Mouse (Mus musculus) granulocyte monocyte progenitor cell, adult 5-6 weeks (primary cell): ENCODE measurements around the gene P4ha2. TPM values are rescaled to one million over a fixed set of nuclear protein-coding genes. Genes with fewer than 3 reads are reported as not detected.
A peak's percentile ranks its signal among the peaks of the same experiment; 100 is the strongest.

Experiments
- ATAC-seq: replicated peaks from 2 replicates; pipeline ENCODE4 v1.8.0; 2016; ENCODE audit warnings: mild to moderate bottlenecking, moderate TSS enrichment, inconsistent platforms; ENCODE audit not compliant: poor library complexity, severe bottlenecking
- total RNA-seq, 2 experiments: library from RNA; stranded (forward) in 1 of 2; stranded (reverse) in 1 of 2; fragments of 200-712, 200-1000 nt in 1 of 2; fragments of >200 nt in 1 of 2; fragmentation: Nextera tagmentation in 1 of 2; gene quantifications; 2 replicates each; pipeline ENCODE4 v1.2.3; 2014 to 2017

P4ha2 gene
- total RNA-seq, 2 experiments from 2014 or later: not detected

GRCm38 (mm10) chr11:54102706-54103449, 3.0 kb downstream of the P4ha2 start:
- no peak for ATAC-seq

GRCm38 (mm10) chr11:54105011-54105410, 5.1 kb downstream of the P4ha2 start:
- no peak; the same call in 1 of the 2 replicates for ATAC-seq

- no peak for ATAC-seq
These were observed 6.8 kb downstream of the P4ha2 start for GRCm38 (mm10) chr11:54106676-54107075.

GRCm38 (mm10) chr11:54107239-54107638, 7.3 kb downstream of the P4ha2 start:
- ATAC-seq: no peak

GRCm38 (mm10) chr11:54108131-54108530, 8.2 kb downstream of the P4ha2 start:
- no peak for ATAC-seq

DNA sequence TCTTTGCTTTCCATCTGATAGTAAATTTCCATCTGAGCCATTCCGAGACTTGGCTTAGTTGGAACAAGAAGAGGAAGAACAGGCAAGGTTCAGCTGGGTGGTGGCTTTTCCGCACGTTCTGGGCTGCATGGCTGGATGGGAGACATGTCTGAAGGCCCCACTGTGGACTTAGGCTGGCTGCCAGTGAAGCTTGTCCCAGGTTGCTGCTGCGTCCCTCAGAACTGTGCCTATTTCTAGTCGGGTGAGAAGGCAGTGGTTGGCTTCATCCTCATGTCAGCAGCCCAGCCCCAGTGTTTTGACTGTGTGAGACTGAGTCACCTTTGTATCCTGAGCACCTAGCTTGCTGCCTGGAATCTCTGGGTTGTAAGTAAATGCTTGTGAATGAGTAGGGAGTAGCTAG, 9.0 kb downstream of the P4ha2 start:
- ATAC-seq: no peak

DNA sequence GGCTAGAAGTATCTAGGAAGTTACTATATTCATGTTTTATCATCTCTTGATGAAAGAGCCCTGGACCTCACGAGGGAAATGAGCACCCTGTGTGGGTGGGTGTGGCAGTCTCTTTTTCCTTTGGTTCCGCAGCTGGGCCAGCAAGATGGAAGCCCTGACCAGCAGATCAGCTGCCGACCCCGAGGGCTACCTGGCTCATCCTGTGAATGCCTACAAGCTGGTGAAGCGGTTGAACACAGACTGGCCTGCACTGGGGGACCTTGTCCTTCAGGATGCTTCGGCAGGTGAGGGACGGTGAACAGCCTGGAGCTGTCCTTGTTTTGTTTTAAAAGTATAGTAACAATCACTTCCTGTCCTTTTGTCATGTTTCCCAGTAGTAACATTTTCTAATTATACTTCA, 11.4 kb downstream of the P4ha2 start:
- ATAC-seq: no peak

- no peak for ATAC-seq
These were observed 12.3 kb downstream of the P4ha2 start for GRCm38 (mm10) chr11:54111976-54112741.

DNA sequence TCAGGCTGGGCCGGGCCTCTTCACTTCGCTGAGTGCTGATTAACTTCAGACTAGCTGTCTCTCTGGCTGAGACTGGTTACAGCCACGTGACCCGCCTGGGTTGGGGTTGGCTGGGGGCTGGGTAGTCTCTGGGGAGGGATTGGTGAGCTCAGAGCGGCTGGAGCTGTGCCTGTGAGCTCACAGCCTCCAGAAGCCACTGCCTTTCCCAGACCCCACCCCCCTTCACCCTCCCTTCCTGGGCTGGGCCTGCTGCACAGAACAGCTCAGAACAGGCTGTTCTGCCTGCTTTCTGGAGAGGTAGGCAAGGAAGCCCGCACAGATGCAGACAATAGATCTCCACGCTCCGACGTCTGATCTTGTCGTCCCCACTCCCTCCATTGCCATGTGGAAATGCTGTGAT, 13.0 kb downstream of the P4ha2 start:
- ATAC-seq: peak; percentile 86

DNA sequence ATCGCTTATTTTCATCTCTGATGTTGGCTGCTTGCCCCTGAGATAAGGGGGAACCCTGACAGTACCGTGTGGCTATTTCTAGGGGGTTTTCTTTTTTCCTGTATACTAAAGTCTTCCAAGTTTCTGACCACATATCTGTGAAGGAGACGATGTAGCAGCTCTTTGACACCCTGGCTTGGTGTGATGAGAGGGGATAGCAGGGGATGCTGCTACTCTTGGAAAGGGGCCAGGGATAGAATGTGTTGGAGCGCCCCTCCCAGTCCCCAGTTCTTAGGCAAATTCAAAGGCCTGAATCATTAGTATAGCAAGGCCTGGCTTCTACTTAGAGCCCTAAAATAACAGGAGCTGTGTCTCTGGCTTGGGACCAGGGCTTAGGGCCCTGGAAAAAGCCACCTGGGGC, 13.5 kb downstream of the P4ha2 start:
- ATAC-seq: no peak

GRCm38 (mm10) chr11:54114746-54115145, 14.9 kb downstream of the P4ha2 start:
- no peak for ATAC-seq

DNA sequence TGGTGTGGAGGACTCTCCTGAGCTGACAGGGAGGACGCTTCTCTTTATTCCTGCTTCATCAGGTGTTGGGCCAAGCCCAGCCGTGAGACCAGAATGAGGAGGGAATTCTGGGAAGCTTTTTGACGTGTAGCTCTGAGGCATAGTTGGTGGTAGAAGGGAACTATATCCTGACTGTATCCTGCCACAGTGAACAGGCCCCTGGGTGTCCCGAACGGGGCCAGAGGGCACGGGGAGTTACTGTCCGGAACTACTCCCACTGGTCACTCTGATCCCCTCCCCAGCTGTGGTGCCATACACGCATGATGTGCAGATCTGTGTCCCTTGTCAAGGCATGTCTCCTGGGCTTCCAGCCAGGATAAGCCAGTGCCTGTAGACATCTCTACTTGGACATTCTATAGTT, 15.4 kb downstream of the P4ha2 start:
- ATAC-seq: no peak

DNA sequence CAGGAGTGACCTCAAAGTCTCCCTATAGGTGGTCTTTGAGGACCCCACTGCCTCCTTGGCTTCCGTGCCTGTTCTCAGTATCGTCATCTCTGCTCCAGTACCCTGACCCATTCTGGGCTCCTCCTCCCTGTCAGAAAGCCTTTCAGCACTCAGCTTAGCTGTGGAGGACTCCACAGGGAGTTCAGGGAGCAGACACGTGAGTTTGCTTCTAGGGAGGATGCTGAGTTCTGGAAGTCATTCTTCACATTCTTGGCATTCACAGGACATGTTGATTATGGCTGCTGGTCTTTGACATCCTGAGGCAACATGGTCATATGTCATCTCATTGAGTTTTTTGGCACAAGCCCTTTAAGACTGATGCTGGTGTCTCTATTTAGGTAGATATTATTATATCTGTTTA, 16.0 kb downstream of the P4ha2 start:
- no peak for ATAC-seq

- ATAC-seq: no peak
These were observed 16.5 kb downstream of the P4ha2 start for GRCm38 (mm10) chr11:54116406-54116805.

- no peak for ATAC-seq
These were observed 17.2 kb downstream of the P4ha2 start for GRCm38 (mm10) chr11:54117096-54117495.

DNA sequence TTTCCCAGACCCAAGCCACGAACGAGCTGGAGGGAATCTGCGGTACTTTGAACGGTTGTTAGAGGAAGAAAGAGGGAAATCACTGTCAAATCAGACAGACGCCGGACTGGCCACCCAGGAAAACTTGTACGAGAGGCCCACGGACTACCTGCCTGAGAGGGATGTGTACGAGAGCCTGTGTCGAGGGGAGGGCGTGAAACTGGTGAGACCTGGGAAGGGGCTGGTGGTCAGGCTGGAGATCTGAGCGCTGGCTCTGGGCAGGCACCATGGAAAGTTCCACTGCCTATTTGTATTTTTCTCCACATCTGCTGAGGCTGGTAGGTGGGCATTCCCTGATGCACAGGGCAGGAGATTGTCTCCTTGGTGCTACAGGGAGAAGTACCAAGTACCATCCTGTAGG, 19.2 kb downstream of the P4ha2 start:
- no peak for ATAC-seq

GRCm38 (mm10) chr11:54119740-54120360, 20.0 kb downstream of the P4ha2 start:
- ATAC-seq: no peak

- ATAC-seq: peak; percentile 29; the same call in 1 of the 2 replicates
These were observed 22.7 kb downstream of the P4ha2 start for GRCm38 (mm10) chr11:54122416-54123264.

DNA sequence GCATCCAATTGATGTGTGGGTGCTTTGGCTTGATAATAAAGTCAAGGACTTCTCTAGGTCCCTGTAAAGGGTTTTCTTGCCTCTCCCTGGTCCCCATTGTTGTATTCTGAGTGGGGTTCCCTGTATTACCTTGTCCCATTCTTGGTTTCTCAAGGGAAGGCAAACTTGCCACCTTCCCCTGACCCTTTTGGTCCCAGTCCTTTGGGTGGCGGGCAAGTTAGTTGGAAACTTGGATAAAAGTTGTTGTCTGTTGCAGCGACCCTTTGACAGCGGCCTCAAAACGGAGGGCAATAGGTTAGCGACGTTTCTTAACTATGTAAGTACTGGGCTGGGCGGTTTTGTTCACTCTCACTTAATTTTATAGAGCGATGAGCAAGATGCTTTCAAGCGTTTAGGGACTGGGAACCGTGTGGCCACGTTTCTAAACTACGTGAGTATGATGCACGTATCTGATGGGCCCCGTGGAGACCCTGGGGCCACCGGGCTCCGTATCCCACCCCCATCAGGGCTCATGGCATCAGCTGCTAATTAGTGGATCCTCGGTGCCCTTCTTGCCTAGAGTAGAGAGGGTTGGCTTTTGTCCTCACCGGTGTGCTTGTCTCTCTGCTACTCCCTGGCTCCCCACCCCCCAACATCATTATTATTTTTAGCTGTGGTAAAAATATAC, 26.2 kb downstream of the P4ha2 start:
- no peak for ATAC-seq
